Mouse (Mus musculus) urinary bladder, postnatal 36 days (tissue): ENCODE data around the gene Fut8.
"Not testable (repeated sequence)": the region's sequence is repeated elsewhere in the genome, so short reads cannot be mapped to it uniquely, and the experiment has no call there.

Source experiments
- DNase-seq, 2 experiments: peaks; one replicate each; pipeline ENCODE4 v3.0.0; 2022; ENCODE audit warnings: low spot score in 2 of 2, mixed read lengths in 1 of 2

Fut8 gene

GRCm38 (mm10) chr12:77500439-77501055 is 262.6 kb downstream of the Fut8 start:
- DNase-seq = no peak

DNA sequence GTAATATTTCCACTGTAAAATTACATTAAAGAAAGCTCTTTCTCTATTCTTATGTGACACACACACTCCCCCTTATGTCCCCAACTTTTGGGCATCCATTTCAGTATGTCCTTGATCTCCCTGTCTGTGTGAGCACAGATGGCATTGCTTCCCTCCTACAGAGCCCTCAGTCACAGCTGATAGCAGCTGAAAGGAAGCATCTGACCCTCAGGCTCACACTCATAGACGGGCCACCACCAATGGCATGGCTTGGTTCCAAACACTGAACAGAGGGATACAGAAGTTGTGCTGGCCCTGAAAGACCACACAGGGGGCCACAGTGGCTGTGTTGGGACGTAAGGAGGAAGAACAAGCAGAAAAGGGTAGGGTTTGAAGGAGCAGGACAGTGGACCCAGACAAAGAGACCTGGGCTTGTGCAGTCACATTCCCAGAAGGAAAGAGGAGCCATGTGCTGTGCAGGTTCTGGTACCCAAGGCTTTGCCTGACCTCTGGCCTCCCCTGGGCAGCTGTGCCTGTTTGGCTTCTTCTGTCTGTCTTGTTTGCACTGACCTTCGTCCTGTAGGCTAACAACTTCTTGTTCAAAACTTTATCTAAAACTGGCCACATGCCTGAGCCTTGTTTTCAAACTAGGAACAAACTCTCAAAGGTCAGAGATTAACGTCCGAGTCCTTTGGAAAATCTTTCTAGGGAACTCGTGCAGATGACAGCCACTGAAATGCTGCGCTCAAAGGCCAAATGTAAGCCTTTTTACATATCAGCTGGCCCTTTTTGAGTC is 263.7 kb downstream of the Fut8 start:
- no peak for DNase-seq

DNA sequence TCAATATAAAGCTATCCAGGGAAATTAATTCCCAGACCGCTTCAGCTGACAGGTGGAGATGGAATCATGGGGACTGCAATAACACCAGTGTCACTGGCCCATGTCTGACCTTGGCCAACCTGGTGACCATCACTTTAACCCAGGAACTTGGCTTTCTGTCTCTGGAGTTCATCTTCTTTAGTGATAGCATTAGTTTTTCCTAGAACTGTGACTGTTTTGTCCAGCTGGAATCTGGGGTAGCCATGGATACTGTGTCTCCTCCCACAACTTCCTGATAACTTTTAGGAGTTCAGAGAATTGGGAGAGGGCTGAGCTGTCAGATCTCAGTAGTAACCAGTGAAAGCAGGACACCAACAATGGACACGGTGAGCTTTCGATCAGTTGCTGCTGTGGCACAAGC is 264.3 kb downstream of the Fut8 start:
- DNase-seq = no peak

DNA sequence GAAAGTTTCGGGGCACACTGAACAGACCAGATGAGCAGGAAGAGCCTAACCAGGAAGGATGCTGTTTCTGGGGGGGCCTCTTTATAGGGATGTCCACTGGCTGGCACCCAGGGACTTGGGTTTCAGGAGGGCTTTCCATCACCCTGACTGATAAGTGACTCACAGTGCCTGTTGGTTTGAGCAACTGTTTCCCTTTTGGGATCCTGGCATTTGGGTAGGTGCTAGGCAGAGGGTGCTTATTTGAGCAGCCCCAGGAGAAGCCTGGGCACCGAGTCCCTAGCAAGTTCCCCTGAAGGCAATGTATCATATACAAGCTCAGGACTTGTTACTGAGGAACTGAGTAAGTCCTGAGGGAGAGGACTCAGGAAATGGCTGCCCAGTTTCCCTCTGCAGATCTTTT is 267.5 kb downstream of the Fut8 start:
- DNase-seq = no peak

DNA sequence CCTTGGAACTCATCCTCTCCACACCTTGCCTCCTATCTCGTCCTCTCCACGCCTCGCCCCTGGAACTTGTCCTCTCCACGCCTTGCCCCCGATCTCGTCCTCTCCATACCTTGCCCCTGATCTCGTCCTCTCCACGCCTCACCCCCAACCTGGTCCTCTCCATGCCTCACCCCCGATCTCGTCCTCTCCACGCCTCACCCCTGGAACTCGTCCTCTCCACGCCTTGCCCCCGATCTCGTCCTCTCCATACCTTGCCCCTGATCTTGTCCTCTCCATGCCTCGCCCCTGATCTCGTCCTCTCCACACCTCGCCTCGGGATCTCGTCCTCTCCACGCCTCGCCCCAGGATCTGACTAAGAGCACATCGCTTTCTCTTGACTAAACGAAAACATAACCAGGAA is 269.8 kb downstream of the Fut8 start:
- DNase-seq = no peak

- DNase-seq = no peak
Measured at GRCm38 (mm10) chr12:77510758-77511157, 272.8 kb downstream of the Fut8 start.

- no peak for DNase-seq
Measured at GRCm38 (mm10) chr12:77511206-77511605, 273.3 kb downstream of the Fut8 start.

DNA sequence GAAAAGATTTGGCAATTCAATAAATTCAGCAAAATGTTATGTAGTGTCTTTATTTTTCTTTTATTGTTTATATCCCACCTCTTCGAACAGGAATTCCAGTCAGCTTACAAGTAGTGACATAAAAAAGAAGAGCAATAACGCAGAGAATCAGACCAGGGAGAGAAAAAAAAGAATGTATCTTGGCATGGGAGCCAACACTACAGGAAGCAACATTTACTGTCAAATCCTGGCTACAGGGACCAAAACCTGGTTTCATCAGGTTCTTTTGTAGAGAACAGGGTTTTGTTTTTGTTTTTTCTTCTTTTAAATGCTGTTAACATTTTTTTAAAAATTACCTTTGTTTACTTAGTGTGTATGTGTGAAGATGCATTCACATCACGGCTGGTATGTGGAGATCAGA is 273.7 kb downstream of the Fut8 start:
- DNase-seq = no peak

DNA sequence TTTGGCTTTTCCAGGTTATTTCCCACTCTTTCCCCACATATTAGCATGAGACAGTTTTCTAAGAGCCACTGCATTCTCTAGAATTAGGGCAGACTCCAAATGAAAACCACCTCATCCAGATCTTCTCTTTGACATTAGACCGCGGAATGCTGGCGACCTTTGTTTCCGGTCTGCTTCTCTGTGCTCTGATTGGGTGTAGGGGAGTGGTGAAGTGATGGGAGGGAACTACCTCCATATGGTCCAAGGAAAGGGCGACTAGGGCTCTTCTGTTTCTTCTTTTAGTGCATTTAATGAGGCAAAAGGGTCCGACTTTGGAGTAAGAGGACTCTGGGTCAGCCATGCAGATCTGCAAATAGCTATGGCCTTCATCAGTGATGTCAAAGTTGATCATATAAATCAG is 278.9 kb downstream of the Fut8 start:
- no peak for DNase-seq

DNA sequence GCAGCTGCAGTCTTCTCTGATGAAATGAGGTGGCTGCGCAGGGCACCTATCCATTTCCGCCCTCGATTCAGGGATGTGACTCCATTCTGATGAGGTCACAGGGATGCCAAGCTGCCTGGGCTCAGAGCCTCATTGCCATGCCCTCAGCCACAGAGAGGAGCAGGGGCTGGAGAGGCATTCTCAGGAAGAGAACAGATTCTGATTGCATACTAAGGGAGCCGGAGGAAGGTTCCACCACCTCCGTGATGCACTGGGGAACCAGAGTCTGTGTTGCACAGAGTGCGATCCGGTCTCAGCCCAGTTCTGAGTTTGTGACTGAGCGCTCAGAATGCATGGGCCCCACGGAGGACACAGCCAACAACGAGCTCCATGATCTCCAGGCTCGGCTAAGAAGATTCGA is 279.8 kb downstream of the Fut8 start:
- DNase-seq = no peak

GRCm38 (mm10) chr12:77519534-77520102 is 281.7 kb downstream of the Fut8 start:
- no peak for DNase-seq

- DNase-seq = not testable (repeated sequence)
Measured at GRCm38 (mm10) chr12:77524014-77524413, 286.1 kb downstream of the Fut8 start.
